9 mouse cellular contexts compared by ENCODE assay signal in the genomic region with DNA sequence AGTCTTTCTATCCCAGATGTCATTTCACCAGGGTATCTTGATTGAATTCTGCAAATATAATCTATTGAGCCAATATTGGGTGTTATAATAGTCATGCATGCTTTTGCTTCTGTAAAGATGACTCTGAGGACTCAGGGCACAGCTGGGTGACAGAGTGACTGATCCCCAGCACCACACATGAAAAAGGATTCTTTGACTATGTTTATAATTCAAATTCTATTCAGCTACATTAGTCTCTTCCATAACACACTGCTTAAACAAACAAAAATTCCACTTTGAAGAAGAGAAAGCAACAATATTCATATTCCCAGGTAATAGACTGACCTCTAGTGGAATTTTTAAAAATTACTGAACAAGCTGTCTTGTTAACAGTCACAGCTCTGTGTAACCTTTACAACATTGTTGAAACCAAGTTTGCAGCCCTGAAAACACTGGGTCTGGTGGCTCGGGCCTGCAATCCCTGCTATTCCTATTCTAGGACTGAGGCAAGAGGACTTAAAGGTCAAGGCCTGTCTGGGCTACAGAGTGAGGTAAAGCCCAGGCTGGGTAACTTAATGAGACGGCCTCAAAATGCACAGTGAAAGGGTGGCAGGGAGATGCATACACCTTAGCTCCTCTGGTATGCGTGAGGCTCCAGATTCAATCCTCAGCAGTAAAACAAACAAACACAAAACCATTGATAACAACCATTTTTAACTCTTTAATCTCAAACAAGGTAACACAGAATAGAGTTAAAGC. TPM values are rescaled to one million over a fixed set of nuclear protein-coding genes. Genes with fewer than 3 reads are reported as not detected.
DNase-seq lines count a peak whose midpoint lies in the region; ATAC-seq lines count a peak whose summit lies in the region.
"Had no signal": no experiment of that assay in that cellular context is flagged by ENCODE, and none has a peak within 500 bp of the region (broad histone marks: within the 10 kb centered on the region; RNA-seq: fewer than 3 reads in every experiment).

No protein-coding gene starts in this region.

- H3K27me3 ChIP-seq in hindbrain, embryonic 11.5 days (ENCODE audit: control insufficient read depth, insufficient read depth, low read length): no peaks in the 10 kb centered on the region
- no peaks in the 10 kb centered on the region for H3K27me3 ChIP-seq in hindbrain, embryonic 12.5 days

- 0 out of 2 replicates have a peak, but pooled peaks have one; percentile 40 for ATAC-seq in hindbrain, embryonic 11.5 days (ENCODE audit: low FRiP score)
- no peak for ATAC-seq in hindbrain, embryonic 12.5 days (ENCODE audit: low FRiP score)
- no peak for ATAC-seq in CD4-positive, CD25-positive, alpha-beta regulatory T cell, adult 4 months

- no peak overlapping the region for H3K27ac ChIP-seq in hindbrain, embryonic 11.5 days (ENCODE audit: low read depth, low read length)
- no peak overlapping the region for H3K27ac ChIP-seq in hindbrain, embryonic 12.5 days

- no peaks in the 10 kb centered on the region for H3K4me1 ChIP-seq in hindbrain, embryonic 11.5 days (replicated peaks; ENCODE audit: control insufficient read depth, insufficient read depth, low read length)
- no peaks in the 10 kb centered on the region for H3K4me1 ChIP-seq in hindbrain, embryonic 12.5 days
- H3K4me1 ChIP-seq: megakaryocyte, embryonic 14.5 days had no signal

- no peak overlapping the region for H3K4me2 ChIP-seq in hindbrain, embryonic 11.5 days (replicated peaks; ENCODE audit: low read depth, low read length)
- H3K4me2 ChIP-seq in hindbrain, embryonic 12.5 days (replicated peaks): no peak overlapping the region

- no peaks in the 10 kb centered on the region for H3K9me3 ChIP-seq in hindbrain, embryonic 11.5 days (ENCODE audit: control insufficient read depth, low read length)
- H3K9me3 ChIP-seq in hindbrain, embryonic 12.5 days (replicated peaks): no peaks in the 10 kb centered on the region
- H3K9me3 ChIP-seq: megakaryocyte, embryonic 14.5 days had no signal

- DNase-seq in hindbrain, embryonic 11.5 days (ENCODE audit: low spot score): peak; percentile 25
- peak; percentile 36 for DNase-seq in A20 (ENCODE audit: low read depth, low spot score)
- peak; percentile 52 for DNase-seq in MN1 (ENCODE audit: low spot score)
- peak; percentile 20 for DNase-seq in induced T-regulatory cell, adult 2 months (ENCODE audit: low read depth)
- no peak for DNase-seq in frontal cortex, postnatal 14 days (ENCODE audit: low spot score in 2 of 2)
- DNase-seq in thymus, postnatal 36 days: no peak

- no peak overlapping the region for H3K9ac ChIP-seq in hindbrain, embryonic 11.5 days (ENCODE audit: low read depth, low read length)
- no peak overlapping the region for H3K9ac ChIP-seq in hindbrain, embryonic 12.5 days

- H3K36me3 ChIP-seq in hindbrain, embryonic 11.5 days (ENCODE audit: control insufficient read depth, insufficient read depth, low read length): no peaks in the 10 kb centered on the region
- no peaks in the 10 kb centered on the region for H3K36me3 ChIP-seq in hindbrain, embryonic 12.5 days

- 70% methylated on average over 3 of the region's 3 CpGs for WGBS in hindbrain, embryonic 11.5 days
- WGBS in hindbrain, embryonic 12.5 days: 70% methylated on average over 3 of the region's 3 CpGs

- H3K4me3 ChIP-seq in hindbrain, embryonic 11.5 days (ENCODE audit: low read depth, low read length): no peak overlapping the region
- H3K4me3 ChIP-seq in hindbrain, embryonic 12.5 days: no peak overlapping the region
- H3K4me3 ChIP-seq: megakaryocyte, embryonic 14.5 days had no signal

RNA-seq across cellular contexts. Expression of gene Stk33, which starts 14.3 kb away (rescaled TPM):
- polyA plus RNA-seq in hindbrain, embryonic 11.5 days (2014; fragmentation: Nextera tagmentation; extraction: Ambion mirVana): 12.4 and 14.7 TPM in 2 replicates
- 6.8 and 10.0 TPM in 2 replicates for polyA plus RNA-seq in hindbrain, embryonic 12.5 days (2016; fragmentation: Nextera tagmentation; extraction: Ambion mirVana)
- not detected for polyA plus RNA-seq in CD4-positive, CD25-positive, alpha-beta regulatory T cell, adult 4 months (2017; shearing (Covaris generic))

Comparison
In these comparisons a context has a peak if more than half of its experiments do, and no peak if none do; other contexts are left out.
1. DNase-seq: peak in hindbrain, embryonic 11.5 days (single experiment), A20 (single experiment), MN1 (single experiment) and induced T-regulatory cell, adult 2 months (single experiment); none in frontal cortex, postnatal 14 days (0 of 2) and thymus, postnatal 36 days (0 of 2).